Mouse (Mus musculus) lung, embryonic 16.5 days (tissue): ENCODE measurements at regions not wholly inside any gene's neighbourhood (a gene's known extent, or its start where the extent isn't known, plus 50 kb on each side); places are given as distances from the start of the nearest gene placed in this dataset.
A peak's percentile ranks its signal among the peaks of the same experiment; 100 is the strongest.

ENCODE experiments used
- ATAC-seq: fragments of 200-750 bp; cut with Nextera tagmentation; 2 replicates; pipeline ENCODE4 v1.8.0; 2017; ENCODE audit warnings: low read depth, mild to moderate bottlenecking, moderate library complexity
- H3K27ac ChIP-seq: fragments of 300-500 bp; sonication (generic); 2 replicates; pipeline ENCODE4 v1.5.1; 2014; ENCODE audit warnings: mild to moderate bottlenecking, control low read depth, low read length
- H3K27me3 ChIP-seq: fragments of 300-500 bp; sonication (generic); 2 replicates; pipeline ENCODE4 v1.6.1; 2014; ENCODE audit warnings: low read depth, low read length, mixed read lengths; ENCODE audit not compliant: control insufficient read depth, insufficient read depth
- H3K36me3 ChIP-seq: fragments of 300-500 bp; sonication (generic); 2 replicates; pipeline ENCODE4 v1.6.1; 2014; ENCODE audit warnings: low read length; ENCODE audit not compliant: control insufficient read depth, insufficient read depth
- H3K4me1 ChIP-seq: fragments of 300-500 bp; sonication (generic); replicated peaks from 2 replicates; pipeline ENCODE4 v1.6.1; 2014; ENCODE audit warnings: low read length, mixed read lengths; ENCODE audit not compliant: control insufficient read depth, insufficient read depth
- H3K4me2 ChIP-seq: fragments of 300-500 bp; sonication (generic); 2 replicates; pipeline ENCODE4 v1.6.1; 2014; ENCODE audit warnings: low read depth, low read length, control low read depth
- H3K4me3 ChIP-seq: fragments of 300-500 bp; sonication (generic); 2 replicates; pipeline ENCODE4 v1.5.1; 2014; ENCODE audit warnings: mild to moderate bottlenecking, low read length, control low read depth
- H3K9ac ChIP-seq: fragments of 300-500 bp; sonication (generic); 2 replicates; pipeline ENCODE4 v1.6.1; 2014; ENCODE audit warnings: low read length, control low read depth
- H3K9me3 ChIP-seq: fragments of 300-500 bp; sonication (generic); 2 replicates; pipeline ENCODE4 v1.6.1; 2016; ENCODE audit warnings: low read length; ENCODE audit not compliant: control insufficient read depth
- WGBS: fragments of 180-500 bp; shearing (Covaris S2); extraction: QIAGEN DNeasy Blood & Tissue Kit; methylation state at CpG from one replicate; pipeline ENCODE4 v1.1.7; 2014; 5-methylcytosine and 5-hydroxymethylcytosine counted together

DNA sequence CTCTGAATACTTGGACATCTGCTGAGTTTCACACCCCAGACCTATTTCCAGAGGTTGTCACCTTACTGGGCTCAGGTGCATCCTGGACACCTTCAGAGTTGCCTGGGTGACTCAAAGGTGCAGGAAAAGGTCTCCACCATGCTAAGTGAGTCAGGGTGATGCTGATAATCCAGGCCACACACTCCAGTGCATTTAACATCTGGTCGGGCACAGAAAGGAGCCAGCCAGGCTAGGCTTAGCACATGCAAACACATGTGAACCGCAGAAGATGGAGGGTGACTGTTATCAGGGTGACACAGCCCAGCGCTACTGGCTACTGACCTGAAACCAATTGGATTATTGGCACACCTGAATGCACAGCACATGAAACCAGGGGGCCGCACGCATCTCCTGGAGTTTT lies 255.9 kb downstream of the 4933412E24Rik start:
- Histone ChIP-seq H3K9ac (no peak overlapping the region), H3K9me3 (no peaks in the 10 kb centered on the region), H3K36me3 (no peaks in the 10 kb centered on the region), H3K4me3 (no peak overlapping the region), H3K4me2 (no peak overlapping the region), H3K27ac (no peak overlapping the region), H3K4me1 (no peaks in the 10 kb centered on the region), H3K27me3 (no peaks in the 10 kb centered on the region)
- ATAC-seq, result no peak
- WGBS, result 88% methylated on average over 5 of the region's 5 CpGs

DNA sequence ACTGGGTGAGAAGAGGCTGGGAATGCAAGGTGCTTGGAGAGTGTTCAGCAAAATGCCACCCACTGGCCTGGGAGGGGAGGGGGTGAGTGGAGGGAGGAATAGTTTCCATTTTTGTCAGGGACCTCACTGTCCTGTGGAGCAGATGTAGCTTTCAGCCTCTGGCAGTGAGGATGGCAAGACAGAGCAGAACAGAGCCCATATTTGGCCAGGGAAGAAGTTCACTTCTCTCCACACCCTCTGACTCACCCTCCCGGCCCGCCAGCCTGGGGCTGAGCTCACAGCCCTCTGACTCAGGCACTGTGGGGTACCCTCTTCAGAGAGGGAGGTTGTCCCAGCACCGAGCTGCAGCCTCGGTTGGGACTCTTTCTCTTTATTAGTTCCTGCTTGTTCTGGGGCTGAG lies 256.8 kb downstream of the 4933412E24Rik start:
- Histone ChIP-seq H3K4me2 (no peak overlapping the region), H3K4me1 (no peaks in the 10 kb centered on the region), H3K9me3 (no peaks in the 10 kb centered on the region), H3K27ac (no peak overlapping the region), H3K4me3 (no peak overlapping the region), H3K27me3 (no peaks in the 10 kb centered on the region), H3K9ac (no peak overlapping the region), H3K36me3 (no peaks in the 10 kb centered on the region)
- ATAC-seq, result peak; percentile 73
- 24% methylated on average over 4 of the region's 4 CpGs for WGBS

DNA sequence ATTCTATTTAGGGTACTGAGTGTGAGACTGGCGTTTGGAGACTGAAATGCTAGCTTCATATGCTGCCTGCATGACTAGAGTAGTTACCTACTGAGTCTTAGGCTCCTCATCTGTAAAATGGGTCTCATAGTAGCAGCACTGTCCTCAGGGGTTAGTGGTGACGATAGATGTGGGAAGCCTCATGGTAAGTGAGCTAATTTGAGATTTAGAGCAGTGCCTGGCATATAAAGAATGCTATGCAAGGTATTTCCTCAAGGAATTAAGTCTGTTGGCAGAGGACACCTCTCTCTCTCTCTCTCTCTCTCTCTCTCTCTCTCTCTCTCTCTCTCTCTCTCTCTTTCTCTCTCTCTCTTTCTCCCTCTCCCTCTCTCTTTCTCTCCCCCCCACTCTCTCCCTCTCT lies 257.4 kb downstream of the 4933412E24Rik start:
- Histone ChIP-seq H3K9ac (no peak overlapping the region), H3K4me2 (no peak overlapping the region), H3K4me3 (no peak overlapping the region), H3K4me1 (no peaks in the 10 kb centered on the region), H3K9me3 (no peaks in the 10 kb centered on the region), H3K27ac (no peak overlapping the region), H3K36me3 (no peaks in the 10 kb centered on the region), H3K27me3 (no peaks in the 10 kb centered on the region)
- ATAC-seq, result no peak
- WGBS, result 74% methylated on average over 2 of the region's 2 CpGs

DNA sequence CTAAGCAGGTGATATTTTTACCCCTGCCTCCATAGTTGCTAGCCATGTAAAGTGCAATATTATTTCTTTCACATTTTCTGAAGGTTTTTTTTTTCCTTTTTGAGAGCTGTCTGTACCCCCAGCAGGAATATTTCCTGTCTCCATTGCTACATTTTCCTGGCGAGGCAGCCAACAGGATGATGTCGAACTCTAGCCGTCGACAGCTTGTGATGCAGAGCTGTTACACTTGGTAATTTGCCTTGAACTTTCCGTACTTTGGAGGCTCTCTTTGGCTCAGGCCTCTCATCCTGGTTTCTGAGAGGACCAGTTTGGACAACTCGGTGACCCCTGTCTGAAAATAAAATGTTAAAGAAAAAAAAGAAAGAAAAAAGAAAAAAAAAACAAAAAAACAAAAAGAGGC lies 260.3 kb downstream of the 4933412E24Rik start:
- H3K27ac ChIP-seq, result no peak overlapping the region
- H3K4me2 ChIP-seq, result no peak overlapping the region
- H3K4me1 ChIP-seq, result no peaks in the 10 kb centered on the region
- WGBS, result 33% methylated on average over 6 of the region's 6 CpGs
- H3K27me3 ChIP-seq, result no peaks in the 10 kb centered on the region
- H3K9me3 ChIP-seq, result no peaks in the 10 kb centered on the region
- no peaks in the 10 kb centered on the region for H3K36me3 ChIP-seq
- no peak overlapping the region for H3K9ac ChIP-seq
- H3K4me3 ChIP-seq, result no peak overlapping the region
- ATAC-seq, result peak; percentile 35; the same call in 1 of the 2 replicates

DNA sequence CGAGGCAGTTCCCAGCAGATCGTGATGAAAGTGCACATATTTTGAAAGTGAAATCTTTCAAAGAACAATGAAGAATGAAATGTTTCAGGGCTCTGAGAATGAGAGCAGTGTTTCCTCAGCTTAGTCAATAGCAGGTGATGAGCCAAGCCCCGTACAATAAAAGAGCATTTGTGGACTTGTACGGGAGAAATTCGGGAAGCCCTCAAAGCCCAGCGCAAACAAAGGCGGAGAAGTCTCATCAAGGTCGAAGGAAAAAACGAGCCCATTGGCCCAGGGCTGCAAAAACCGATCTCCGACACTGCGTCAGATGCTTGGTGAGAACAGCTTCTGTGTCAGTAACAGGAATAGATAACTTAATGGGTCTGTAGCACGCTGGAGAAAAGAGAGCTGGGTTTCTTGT lies 261.5 kb downstream of the 4933412E24Rik start:
- no peaks in the 10 kb centered on the region for H3K9me3 ChIP-seq
- H3K4me2 ChIP-seq, result peak overlapping the region; percentile 48
- H3K36me3 ChIP-seq, result no peaks in the 10 kb centered on the region
- H3K27me3 ChIP-seq, result no peaks in the 10 kb centered on the region
- ATAC-seq, result no peak
- H3K4me1 ChIP-seq, result no peaks in the 10 kb centered on the region
- H3K4me3 ChIP-seq, result peak overlapping the region; percentile 28
- no peak overlapping the region for H3K27ac ChIP-seq
- WGBS, result 51% methylated on average over 13 of the region's 13 CpGs
- H3K9ac ChIP-seq, result peak overlapping the region; percentile 21

DNA sequence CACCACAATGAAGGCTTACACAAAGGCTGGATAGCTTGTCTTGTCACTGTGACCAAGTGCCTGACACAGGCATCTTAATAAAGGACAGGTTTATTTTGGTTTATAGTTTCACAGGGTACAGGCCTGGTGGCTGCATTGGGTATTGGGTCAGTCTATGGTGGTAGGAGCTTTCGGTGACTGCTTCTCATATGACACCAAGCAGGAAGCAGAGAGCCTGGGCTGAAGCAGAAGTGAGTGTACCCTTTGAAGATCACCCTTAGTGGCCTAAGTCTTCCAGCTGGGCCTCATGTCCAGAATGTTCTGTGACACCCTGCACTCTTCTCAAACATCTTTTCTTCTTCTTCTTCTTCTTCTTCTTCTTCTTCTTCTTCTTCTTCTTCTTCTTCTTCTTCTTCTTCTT lies 264.1 kb downstream of the 4933412E24Rik start:
- Histone ChIP-seq H3K9ac (no peak overlapping the region), H3K36me3 (no peaks in the 10 kb centered on the region)
- no peak for ATAC-seq

DNA sequence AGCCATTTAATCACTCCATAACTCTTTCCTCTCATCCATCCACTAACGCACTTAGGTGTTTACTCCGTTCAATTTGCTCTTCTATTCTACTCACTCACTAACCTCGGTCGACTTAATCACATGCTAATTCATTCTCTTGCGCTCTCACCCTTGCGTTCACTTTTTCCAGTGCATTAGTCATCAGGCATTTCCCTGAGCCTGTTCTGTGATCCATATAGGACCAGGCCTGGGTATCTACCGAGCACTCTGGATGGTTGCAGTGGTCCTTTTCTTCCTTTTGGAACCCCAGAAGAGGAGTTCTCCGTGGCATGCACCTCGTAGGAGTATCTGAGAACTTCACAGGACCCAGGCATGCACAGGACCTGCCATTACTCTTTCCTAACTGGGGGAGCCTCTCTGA lies 270.1 kb downstream of the 4933412E24Rik start:
- no peaks in the 10 kb centered on the region for H3K36me3 ChIP-seq
- H3K4me1 ChIP-seq, result no peaks in the 10 kb centered on the region
- no peak for ATAC-seq
- no peaks in the 10 kb centered on the region for H3K9me3 ChIP-seq
- H3K4me2 ChIP-seq, result no peak overlapping the region
- no peak overlapping the region for H3K9ac ChIP-seq
- H3K4me3 ChIP-seq, result no peak overlapping the region
- H3K27ac ChIP-seq, result no peak overlapping the region
- 79% methylated on average over 9 of the region's 9 CpGs for WGBS
- H3K27me3 ChIP-seq, result no peaks in the 10 kb centered on the region

More for the DNA sequence above, 264.1 kb downstream of the 4933412E24Rik start:
- 94% methylated on average over 1 of the region's 1 CpGs for WGBS
- H3K4me1 ChIP-seq, result no peaks in the 10 kb centered on the region
- H3K27ac ChIP-seq, result no peak overlapping the region
- H3K4me2 ChIP-seq, result no peak overlapping the region
- no peaks in the 10 kb centered on the region for H3K9me3 ChIP-seq
- H3K4me3 ChIP-seq, result no peak overlapping the region
- H3K27me3 ChIP-seq, result no peaks in the 10 kb centered on the region

DNA sequence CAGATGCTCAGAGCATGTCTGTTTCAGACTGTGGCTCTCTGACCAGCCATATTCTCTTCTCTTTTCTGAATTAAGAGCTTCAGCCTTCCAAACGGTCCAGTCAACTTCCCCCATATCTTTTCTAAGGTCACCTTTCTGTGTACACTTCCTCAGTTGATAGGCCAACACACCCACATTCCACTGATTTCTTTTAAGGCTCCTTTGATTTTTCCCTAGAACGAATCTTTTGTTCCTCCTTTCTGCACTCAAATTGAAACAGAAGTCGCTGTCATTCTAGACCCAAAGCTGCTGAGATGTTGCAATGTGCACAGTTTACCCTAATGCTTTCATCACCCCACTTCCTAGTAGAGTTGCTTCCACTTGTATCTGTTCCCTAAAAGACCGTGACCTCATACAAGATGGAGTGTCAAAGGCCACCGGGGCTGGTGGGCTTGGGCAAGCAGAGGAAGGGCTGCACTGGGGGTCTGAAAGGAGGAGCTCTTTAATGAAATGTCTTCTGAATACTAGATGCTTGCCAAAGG lies 271.9 kb downstream of the 4933412E24Rik start:
- no peaks in the 10 kb centered on the region for H3K9me3 ChIP-seq
- no peak for ATAC-seq
- no peaks in the 10 kb centered on the region for H3K36me3 ChIP-seq
- H3K4me3 ChIP-seq, result no peak overlapping the region
- H3K4me2 ChIP-seq, result no peak overlapping the region
- 43% methylated on average over 5 of the region's 5 CpGs for WGBS
- H3K27me3 ChIP-seq, result no peaks in the 10 kb centered on the region
- no peak overlapping the region for H3K27ac ChIP-seq
- no peaks in the 10 kb centered on the region for H3K4me1 ChIP-seq
- H3K9ac ChIP-seq, result no peak overlapping the region

DNA sequence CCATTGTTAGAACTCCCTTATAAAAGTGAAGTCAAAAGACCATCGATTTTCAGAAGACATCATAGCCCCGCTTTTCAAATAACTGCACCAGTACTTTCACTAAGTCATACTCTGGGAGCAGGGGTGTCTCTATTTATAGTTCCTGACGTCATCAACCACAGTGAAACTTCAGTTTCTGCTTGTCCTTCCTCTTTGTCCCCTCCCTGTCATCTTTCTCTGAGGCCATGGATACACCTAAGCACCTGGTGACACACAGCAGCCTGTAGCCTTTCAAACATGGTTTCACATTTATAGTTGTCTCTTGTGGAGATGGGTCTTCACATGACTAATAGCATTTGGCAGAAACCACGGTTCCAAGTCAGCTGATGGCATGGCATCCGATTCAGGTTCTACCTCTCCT lies 277.2 kb downstream of the 4933412E24Rik start:
- Histone ChIP-seq H3K9ac (no peak overlapping the region), H3K27me3 (no peaks in the 10 kb centered on the region), H3K9me3 (no peaks in the 10 kb centered on the region), H3K4me3 (no peak overlapping the region), H3K4me1 (no peaks in the 10 kb centered on the region), H3K4me2 (no peak overlapping the region), H3K36me3 (no peaks in the 10 kb centered on the region), H3K27ac (no peak overlapping the region)
- ATAC-seq, result no peak
- 79% methylated on average over 5 of the region's 5 CpGs for WGBS

DNA sequence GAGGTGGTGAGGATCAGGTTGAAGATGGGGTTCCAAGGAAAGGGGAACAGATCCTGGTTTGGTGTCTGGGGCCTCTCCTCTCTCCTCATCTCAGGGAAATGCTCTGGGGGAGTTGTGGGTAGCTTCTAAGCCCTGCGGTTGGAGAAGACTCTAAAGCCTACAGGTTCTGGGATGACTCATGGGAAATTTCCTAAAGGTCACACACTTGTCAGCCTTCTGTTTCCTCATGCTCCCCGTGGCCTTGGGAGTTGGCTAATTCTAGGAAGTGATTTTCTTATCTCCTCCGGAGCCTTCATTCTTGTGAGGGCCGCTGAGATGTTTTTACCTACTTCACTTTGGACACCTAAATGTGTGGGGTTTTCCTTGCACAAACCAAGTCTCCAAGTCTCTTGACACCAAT lies 279.2 kb downstream of the 4933412E24Rik start:
- Histone ChIP-seq H3K4me1 (no peaks in the 10 kb centered on the region), H3K9ac (no peak overlapping the region), H3K9me3 (no peaks in the 10 kb centered on the region), H3K27ac (no peak overlapping the region), H3K4me3 (no peak overlapping the region), H3K36me3 (no peaks in the 10 kb centered on the region), H3K4me2 (no peak overlapping the region), H3K27me3 (no peaks in the 10 kb centered on the region)
- no peak for ATAC-seq
- WGBS, result 78% methylated on average over 4 of the region's 4 CpGs
